Mouse (Mus musculus): ENCODE data around the gene Ttc23. TPM values are rescaled to one million over a fixed set of nuclear protein-coding genes. Genes with fewer than 3 reads are reported as not detected.

Ttc23 gene
- total RNA-seq, 1 experiment = 9.4 TPM

- H3K9me3 ChIP-seq (ENCODE audit: control insufficient read depth, insufficient read depth, low read depth, low read length) = no peaks in the 10 kb centered on the region
- TF ChIP-seq HCFC1 (IDR thresholded peaks at IDR 0.05; ENCODE audit: borderline replicate concordance, insufficient read depth, low read length) (no peak), ZC3H11A (IDR thresholded peaks at IDR 0.05; ENCODE audit: borderline replicate concordance, low read depth, low read length) (no peak), MAFK (IDR thresholded peaks at IDR 0.05; ENCODE audit: insufficient read depth, low read depth, low read length) (no peak), ZNF384 (IDR thresholded peaks at IDR 0.05; ENCODE audit: low read depth, low read length) (no peak), CHD2 (IDR thresholded peaks at IDR 0.05; ENCODE audit: low read depth, low read length) (no peak)
- in situ Hi-C loops (cut with MboI; ENCODE audit: low sequenced_read_pairs in 2 of 2, unreplicated experiment in 2 of 2) = no loop called here
- no peaks in the 10 kb centered on the region for H3K4me1 ChIP-seq (ENCODE audit: control insufficient read depth in 2 of 2, insufficient read depth in 2 of 2, low read length in 2 of 2, poor library complexity in 1 of 2)
- no peak overlapping the region for H3K4me3 ChIP-seq (ENCODE audit: insufficient read depth in 1 of 2, low read depth in 1 of 2, low read length in 2 of 2, poor library complexity in 1 of 2, severe bottlenecking in 1 of 2)
- no peak for DNase-seq (ENCODE audit: low read depth, low spot score)
- H3K27ac ChIP-seq (ENCODE audit: insufficient read depth, low read depth, low read length, poor library complexity, severe bottlenecking) = no peak overlapping the region
- no peak overlapping the region for H3K9ac ChIP-seq (ENCODE audit: insufficient read depth, low read depth, low read length, poor library complexity, severe bottlenecking)
- peaks cover 2% of the 10 kb centered on the region; the same call in 1 of the 2 replicates for H3K36me3 ChIP-seq (ENCODE audit: control insufficient read depth, insufficient read depth, low read length, poor library complexity, severe bottlenecking)
Measured at GRCm38 (mm10) chr7:67728809-67729208, 81.6 kb downstream of the Ttc23 start.

GRCm38 (mm10) chr7:67730431-67731110, 83.4 kb downstream of the Ttc23 start:
- Histone ChIP-seq H3K4me1 (ENCODE audit: control insufficient read depth in 2 of 2, insufficient read depth in 2 of 2, low read length in 2 of 2, poor library complexity in 1 of 2) (no peaks in the 10 kb centered on the region), H3K36me3 (ENCODE audit: control insufficient read depth, insufficient read depth, low read length, poor library complexity, severe bottlenecking) (peaks cover 2% of the 10 kb centered on the region; the same call in 1 of the 2 replicates), H3K9me3 (ENCODE audit: control insufficient read depth, insufficient read depth, low read depth, low read length) (no peaks in the 10 kb centered on the region), H3K9ac (ENCODE audit: insufficient read depth, low read depth, low read length, poor library complexity, severe bottlenecking) (no peak overlapping the region), H3K27ac (ENCODE audit: insufficient read depth, low read depth, low read length, poor library complexity, severe bottlenecking) (no peak overlapping the region), H3K4me3 (ENCODE audit: insufficient read depth in 1 of 2, low read depth in 1 of 2, low read length in 2 of 2, poor library complexity in 1 of 2, severe bottlenecking in 1 of 2) (no peak overlapping the region)
- in situ Hi-C loops (cut with MboI; ENCODE audit: low sequenced_read_pairs in 2 of 2, unreplicated experiment in 2 of 2) = no loop called here
- no peak for DNase-seq (ENCODE audit: low read depth, low spot score)
- TF ChIP-seq CHD2 (IDR thresholded peaks at IDR 0.05; ENCODE audit: low read depth, low read length) (no peak), HCFC1 (IDR thresholded peaks at IDR 0.05; ENCODE audit: borderline replicate concordance, insufficient read depth, low read length) (no peak), ZC3H11A (IDR thresholded peaks at IDR 0.05; ENCODE audit: borderline replicate concordance, low read depth, low read length) (no peak), ZNF384 (IDR thresholded peaks at IDR 0.05; ENCODE audit: low read depth, low read length) (no peak), MAFK (IDR thresholded peaks at IDR 0.05; ENCODE audit: insufficient read depth, low read depth, low read length) (no peak)

- H3K9me3 ChIP-seq (ENCODE audit: control insufficient read depth, insufficient read depth, low read depth, low read length) = no peaks in the 10 kb centered on the region
- TF ChIP-seq HCFC1 (IDR thresholded peaks at IDR 0.05; ENCODE audit: borderline replicate concordance, insufficient read depth, low read length) (no peak), CHD2 (IDR thresholded peaks at IDR 0.05; ENCODE audit: low read depth, low read length) (no peak), ZC3H11A (IDR thresholded peaks at IDR 0.05; ENCODE audit: borderline replicate concordance, low read depth, low read length) (no peak), ZNF384 (IDR thresholded peaks at IDR 0.05; ENCODE audit: low read depth, low read length) (no peak), MAFK (IDR thresholded peaks at IDR 0.05; ENCODE audit: insufficient read depth, low read depth, low read length) (no peak)
- in situ Hi-C loops (cut with MboI; ENCODE audit: low sequenced_read_pairs in 2 of 2, unreplicated experiment in 2 of 2) = no loop called here
- no peak overlapping the region for H3K27ac ChIP-seq (ENCODE audit: insufficient read depth, low read depth, low read length, poor library complexity, severe bottlenecking)
- no peak overlapping the region for H3K9ac ChIP-seq (ENCODE audit: insufficient read depth, low read depth, low read length, poor library complexity, severe bottlenecking)
- peaks cover 2% of the 10 kb centered on the region; the same call in 1 of the 2 replicates for H3K36me3 ChIP-seq (ENCODE audit: control insufficient read depth, insufficient read depth, low read length, poor library complexity, severe bottlenecking)
- no peak for DNase-seq (ENCODE audit: low read depth, low spot score)
- H3K4me3 ChIP-seq (ENCODE audit: insufficient read depth in 1 of 2, low read depth in 1 of 2, low read length in 2 of 2, poor library complexity in 1 of 2, severe bottlenecking in 1 of 2) = no peak overlapping the region
- no peaks in the 10 kb centered on the region for H3K4me1 ChIP-seq (ENCODE audit: control insufficient read depth in 2 of 2, insufficient read depth in 2 of 2, low read length in 2 of 2, poor library complexity in 1 of 2)
Measured at GRCm38 (mm10) chr7:67732276-67732675, 85.1 kb downstream of the Ttc23 start.

DNA sequence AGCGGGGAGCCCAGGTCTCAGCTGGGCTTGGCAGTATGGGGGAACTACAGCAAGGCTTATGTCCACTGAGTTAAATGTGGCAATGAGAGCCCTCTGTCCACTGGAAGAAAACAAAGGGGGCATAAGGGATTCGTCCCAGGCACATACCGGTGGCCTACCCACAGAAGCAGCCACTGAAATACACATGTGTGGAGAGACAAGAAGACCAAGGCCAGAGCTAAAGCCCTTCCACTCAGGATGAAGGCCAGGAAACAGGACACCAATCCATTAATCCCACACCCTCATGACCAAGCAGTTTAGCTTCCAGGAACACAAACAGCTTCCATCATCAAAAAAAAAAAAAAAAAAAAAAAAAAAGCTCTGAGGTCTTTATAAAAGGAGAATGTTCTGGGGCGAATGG, 93.2 kb downstream of the Ttc23 start:
- H3K27ac ChIP-seq (ENCODE audit: insufficient read depth, low read depth, low read length, poor library complexity, severe bottlenecking) = no peak overlapping the region
- peaks cover 0 to 2% of the 10 kb centered on the region in 2 experiments; a peak in 1 of 4 replicates for H3K4me1 ChIP-seq (ENCODE audit: control insufficient read depth in 2 of 2, insufficient read depth in 2 of 2, low read length in 2 of 2, poor library complexity in 1 of 2)
- no peaks in the 10 kb centered on the region for H3K9me3 ChIP-seq (ENCODE audit: control insufficient read depth, insufficient read depth, low read depth, low read length)
- DNase-seq (ENCODE audit: low read depth, low spot score) = no peak
- in situ Hi-C loops (cut with MboI; ENCODE audit: low sequenced_read_pairs in 2 of 2, unreplicated experiment in 2 of 2) = no loop called here
- peaks cover 2% of the 10 kb centered on the region; the same call in 1 of the 2 replicates for H3K36me3 ChIP-seq (ENCODE audit: control insufficient read depth, insufficient read depth, low read length, poor library complexity, severe bottlenecking)
- no peak overlapping the region for H3K4me3 ChIP-seq (ENCODE audit: insufficient read depth in 1 of 2, low read depth in 1 of 2, low read length in 2 of 2, poor library complexity in 1 of 2, severe bottlenecking in 1 of 2)
- no peak for TF ChIP-seq HCFC1 (IDR thresholded peaks at IDR 0.05; ENCODE audit: borderline replicate concordance, insufficient read depth, low read length)
- TF ChIP-seq ZNF384 (IDR thresholded peaks at IDR 0.05; ENCODE audit: low read depth, low read length) = no peak
- no peak for TF ChIP-seq ZC3H11A (IDR thresholded peaks at IDR 0.05; ENCODE audit: borderline replicate concordance, low read depth, low read length)
- no peak for TF ChIP-seq MAFK (IDR thresholded peaks at IDR 0.05; ENCODE audit: insufficient read depth, low read depth, low read length)
- no peak for TF ChIP-seq CHD2 (IDR thresholded peaks at IDR 0.05; ENCODE audit: low read depth, low read length)
- H3K9ac ChIP-seq (ENCODE audit: insufficient read depth, low read depth, low read length, poor library complexity, severe bottlenecking) = no peak overlapping the region

Data from ES-E14 (cell line).